In the genomic region with DNA sequence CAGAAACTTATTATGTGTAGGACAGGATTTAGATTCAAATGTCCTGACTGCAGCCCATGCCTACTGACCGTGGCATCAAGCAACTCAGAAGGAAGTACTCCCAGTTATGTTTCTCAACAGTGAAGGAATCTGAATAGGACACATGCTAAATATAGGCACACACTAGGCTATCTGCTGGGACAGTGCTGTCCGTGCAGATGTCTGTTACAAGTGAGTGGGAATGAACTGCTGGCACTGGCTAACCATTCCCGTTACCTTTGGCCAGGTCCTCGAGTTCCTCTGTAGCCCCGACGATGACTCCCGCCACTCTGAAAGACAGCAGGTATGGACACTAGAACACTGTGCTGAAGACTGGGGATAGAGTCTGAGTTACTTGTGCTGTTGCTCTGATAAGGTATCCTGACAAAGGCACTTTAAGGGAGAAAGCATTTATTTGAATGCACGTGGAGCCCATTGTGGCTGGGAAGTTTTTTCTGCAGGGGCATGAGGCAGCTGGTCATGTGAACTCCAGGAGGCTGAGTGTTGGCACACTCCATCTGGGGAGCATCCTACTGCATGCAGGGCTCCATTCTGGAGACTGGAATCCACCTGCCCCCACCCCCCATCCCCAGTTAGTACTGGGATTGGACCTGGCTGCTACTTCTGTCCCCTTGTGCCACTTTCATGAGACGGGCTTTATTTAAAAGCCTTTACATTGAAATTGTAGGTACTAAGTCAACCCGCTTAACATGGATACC, we compare ENCODE assay signal across 21 mouse cellular contexts.
DNase-seq lines count a peak whose midpoint lies in the region; ATAC-seq and TF ChIP-seq lines count a peak whose summit lies in the region.
"Had no signal": no experiment of that assay in that cellular context is flagged by ENCODE, and none has a peak within 500 bp of the region (broad histone marks: within the 10 kb centered on the region; RNA-seq: fewer than 3 reads in every experiment).

No protein-coding gene starts in this region.

- no peak overlapping the region for H3K9ac ChIP-seq in heart, embryonic 14.5 days (ENCODE audit: low read length)
- no peak overlapping the region for H3K9ac ChIP-seq in intestine, postnatal 0 days (ENCODE audit: low read depth, low read length)
- H3K9ac ChIP-seq: embryonic facial prominence, embryonic 15.5 days; forebrain, embryonic 15.5 days; hindbrain, embryonic 12.5 days; intestine, embryonic 15.5 days had no signal

- peaks cover 10% of the 10 kb centered on the region for H3K4me1 ChIP-seq in heart, embryonic 10.5 days
- H3K4me1 ChIP-seq in heart, embryonic 14.5 days (ENCODE audit: control insufficient read depth in 2 of 2, insufficient read depth in 2 of 2, low read length in 2 of 2) = peaks cover 11 to 12% of the 10 kb centered on the region in 2 experiments
- H3K4me1 ChIP-seq in midbrain, embryonic 10.5 days = no peaks in the 10 kb centered on the region
- no peaks in the 10 kb centered on the region for H3K4me1 ChIP-seq in intestine, postnatal 0 days (replicated peaks; ENCODE audit: control insufficient read depth, insufficient read depth, low read length)
- H3K4me1 ChIP-seq: embryonic facial prominence, embryonic 15.5 days; forebrain, embryonic 15.5 days; hindbrain, embryonic 12.5 days had no signal

- no peaks in the 10 kb centered on the region for H3K9me3 ChIP-seq in heart, embryonic 10.5 days
- H3K9me3 ChIP-seq in heart, embryonic 14.5 days (ENCODE audit: control insufficient read depth, low read length) = no peaks in the 10 kb centered on the region
- H3K9me3 ChIP-seq in midbrain, embryonic 10.5 days (replicated peaks) = no peaks in the 10 kb centered on the region
- H3K9me3 ChIP-seq in intestine, postnatal 0 days (ENCODE audit: control insufficient read depth) = no peaks in the 10 kb centered on the region
- H3K9me3 ChIP-seq: embryonic facial prominence, embryonic 15.5 days; forebrain, embryonic 15.5 days; G1E; hindbrain, embryonic 12.5 days; intestine, embryonic 15.5 days had no signal

- H3K36me3 ChIP-seq in heart, embryonic 10.5 days = peaks cover 9% of the 10 kb centered on the region
- no peaks in the 10 kb centered on the region; the same call in 1 of the 2 replicates for H3K36me3 ChIP-seq in heart, embryonic 14.5 days (ENCODE audit: control insufficient read depth, insufficient read depth, low read length)
- peaks cover 11% of the 10 kb centered on the region; the same call in 1 of the 2 replicates for H3K36me3 ChIP-seq in midbrain, embryonic 10.5 days
- peaks cover 4% of the 10 kb centered on the region; the same call in 1 of the 2 replicates for H3K36me3 ChIP-seq in intestine, postnatal 0 days (ENCODE audit: control insufficient read depth, insufficient read depth)
- H3K36me3 ChIP-seq: intestine, embryonic 15.5 days had no signal

- ATAC-seq in heart, embryonic 14.5 days (ENCODE audit: insufficient number of reproducible peaks, insufficient read depth, low FRiP score, low read depth) = peak; percentile 76; the same call in 1 of the 2 replicates
- ATAC-seq in intestine, postnatal 0 days = no peak
- ATAC-seq: CD4-positive, CD25-positive, alpha-beta regulatory T cell, adult 4 months; forebrain, embryonic 15.5 days; intestine, embryonic 15.5 days had no signal

- H3K4me3 ChIP-seq in heart, embryonic 10.5 days = no peak overlapping the region
- no peak overlapping the region for H3K4me3 ChIP-seq in heart, embryonic 14.5 days (ENCODE audit: control insufficient read depth in 1 of 2, insufficient read depth in 1 of 2, low read depth in 1 of 2, low read length in 2 of 2)
- no peak overlapping the region for H3K4me3 ChIP-seq in midbrain, embryonic 10.5 days
- H3K4me3 ChIP-seq in intestine, postnatal 0 days (ENCODE audit: low read depth, low read length) = no peak overlapping the region
- H3K4me3 ChIP-seq: embryonic facial prominence, embryonic 15.5 days; erythroblast, embryonic 14.5 days; forebrain, embryonic 15.5 days; hindbrain, embryonic 12.5 days; intestine, embryonic 15.5 days had no signal

- H3K4me2 ChIP-seq in heart, embryonic 14.5 days (ENCODE audit: low read length) = peak overlapping the region; percentile 43
- no peak overlapping the region for H3K4me2 ChIP-seq in intestine, postnatal 0 days (replicated peaks; ENCODE audit: low read depth)
- H3K4me2 ChIP-seq: embryonic facial prominence, embryonic 15.5 days; forebrain, embryonic 15.5 days; hindbrain, embryonic 12.5 days; intestine, embryonic 15.5 days had no signal

- H3K27ac ChIP-seq in heart, embryonic 10.5 days = peak overlapping the region; percentile 65
- H3K27ac ChIP-seq in heart, embryonic 14.5 days (replicated peaks in 1 of 2; ENCODE audit: control insufficient read depth in 1 of 2, insufficient read depth in 1 of 2, low read depth in 2 of 2, low read length in 2 of 2) = peak overlapping the region; percentile 76 to 81
- H3K27ac ChIP-seq in midbrain, embryonic 10.5 days (replicated peaks) = no peak overlapping the region
- no peak overlapping the region for H3K27ac ChIP-seq in intestine, postnatal 0 days (ENCODE audit: low read depth, low read length)
- H3K27ac ChIP-seq: embryonic facial prominence, embryonic 15.5 days; forebrain, embryonic 15.5 days; hindbrain, embryonic 12.5 days; intestine, embryonic 15.5 days had no signal

- intact Hi-C loops in heart, postnatal 25 days (cut with DNase I) = no loop called here
- intact Hi-C loops in heart, postnatal 10 days (cut with DNase I) = no loop called here

- peak; percentile 89 for DNase-seq in heart, adult 11 months
- no peak for DNase-seq in heart, postnatal 25 days (ENCODE audit: low spot score)
- no peak for DNase-seq in heart, embryonic 10.5 days (ENCODE audit: low spot score)
- DNase-seq in heart, postnatal 10 days = peak; percentile 20 to 43
- DNase-seq in midbrain, embryonic 10.5 days (ENCODE audit: low spot score) = no peak
- DNase-seq: adrenal gland, adult 8-10 months; adrenal gland, postnatal 36 days; B cell, adult 2 months; cerebellum, adult 2 months; cerebellum, postnatal 10 days; embryo, embryonic 11 days; kidney, adult 9 months had no signal

- 56% methylated on average over 10 of the region's 10 CpGs for WGBS in heart, embryonic 10.5 days
- 49% methylated on average over 10 of the region's 10 CpGs for WGBS in heart, embryonic 14.5 days
- WGBS in midbrain, embryonic 10.5 days = 92% methylated on average over 10 of the region's 10 CpGs
- WGBS in intestine, postnatal 0 days = 92% methylated on average over 10 of the region's 10 CpGs

- TF ChIP-seq CTCF in intestine, postnatal 0 days (IDR thresholded peaks at IDR 0.05; ENCODE audit: low read depth) = no peak

- H3K27me3 ChIP-seq in heart, embryonic 10.5 days (ENCODE audit: insufficient read depth, poor library complexity, severe bottlenecking) = no peaks in the 10 kb centered on the region
- no peaks in the 10 kb centered on the region for H3K27me3 ChIP-seq in heart, embryonic 14.5 days (ENCODE audit: control insufficient read depth, insufficient read depth, low read length)
- no peaks in the 10 kb centered on the region for H3K27me3 ChIP-seq in midbrain, embryonic 10.5 days (ENCODE audit: low read depth, poor library complexity, severe bottlenecking)
- H3K27me3 ChIP-seq in intestine, postnatal 0 days (replicated peaks; ENCODE audit: control insufficient read depth, insufficient read depth, low read length) = no peaks in the 10 kb centered on the region
- H3K27me3 ChIP-seq: embryonic facial prominence, embryonic 15.5 days; forebrain, embryonic 15.5 days; hindbrain, embryonic 12.5 days; intestine, embryonic 15.5 days had no signal

Comparison
In these comparisons a context has a peak if more than half of its experiments do, and no peak if none do; other contexts are left out.
1. DNase-seq: peak in heart, adult 11 months (single experiment) and heart, postnatal 10 days (2 of 2); none in heart, postnatal 25 days (single experiment), heart, embryonic 10.5 days (single experiment) and midbrain, embryonic 10.5 days (single experiment).
2. H3K27ac ChIP-seq: peak in heart, embryonic 10.5 days (single experiment) and heart, embryonic 14.5 days (2 of 2); none in midbrain, embryonic 10.5 days (single experiment) and intestine, postnatal 0 days (single experiment).